Mouse (Mus musculus) adrenal gland (tissue): ENCODE measurements at regions not wholly inside any gene's neighbourhood (a gene's known extent, or its start where the extent isn't known, plus 50 kb on each side); places are given as distances from the start of the nearest gene placed in this dataset.

ENCODE experiments used
- intact Hi-C: fragments of 180-260 bp; cut with DNase I; formaldehyde crosslinking; loops from one replicate; pipeline ENCODE4 v1.15.1; 2025

DNA sequence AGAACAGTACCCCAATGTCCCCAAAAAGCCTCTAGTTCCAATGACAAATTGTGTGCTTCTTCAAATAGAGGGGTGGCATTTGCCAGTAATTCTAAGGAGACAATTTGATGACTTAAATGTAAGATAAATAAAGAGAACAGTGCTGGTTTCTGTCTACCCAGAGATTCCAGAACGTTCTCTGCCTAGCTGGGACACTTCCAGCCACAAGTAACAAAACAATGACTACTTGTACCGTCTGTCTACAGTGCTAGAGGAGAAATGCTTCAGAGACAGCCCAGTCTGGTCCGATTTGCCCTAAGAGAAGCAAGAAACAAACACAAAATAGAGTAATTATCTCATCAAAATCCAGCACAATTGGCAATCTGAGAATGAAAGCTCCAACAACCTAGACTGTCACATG, 164.9 kb upstream of the Cdh5 start:
- intact Hi-C loops = no loop called here

DNA sequence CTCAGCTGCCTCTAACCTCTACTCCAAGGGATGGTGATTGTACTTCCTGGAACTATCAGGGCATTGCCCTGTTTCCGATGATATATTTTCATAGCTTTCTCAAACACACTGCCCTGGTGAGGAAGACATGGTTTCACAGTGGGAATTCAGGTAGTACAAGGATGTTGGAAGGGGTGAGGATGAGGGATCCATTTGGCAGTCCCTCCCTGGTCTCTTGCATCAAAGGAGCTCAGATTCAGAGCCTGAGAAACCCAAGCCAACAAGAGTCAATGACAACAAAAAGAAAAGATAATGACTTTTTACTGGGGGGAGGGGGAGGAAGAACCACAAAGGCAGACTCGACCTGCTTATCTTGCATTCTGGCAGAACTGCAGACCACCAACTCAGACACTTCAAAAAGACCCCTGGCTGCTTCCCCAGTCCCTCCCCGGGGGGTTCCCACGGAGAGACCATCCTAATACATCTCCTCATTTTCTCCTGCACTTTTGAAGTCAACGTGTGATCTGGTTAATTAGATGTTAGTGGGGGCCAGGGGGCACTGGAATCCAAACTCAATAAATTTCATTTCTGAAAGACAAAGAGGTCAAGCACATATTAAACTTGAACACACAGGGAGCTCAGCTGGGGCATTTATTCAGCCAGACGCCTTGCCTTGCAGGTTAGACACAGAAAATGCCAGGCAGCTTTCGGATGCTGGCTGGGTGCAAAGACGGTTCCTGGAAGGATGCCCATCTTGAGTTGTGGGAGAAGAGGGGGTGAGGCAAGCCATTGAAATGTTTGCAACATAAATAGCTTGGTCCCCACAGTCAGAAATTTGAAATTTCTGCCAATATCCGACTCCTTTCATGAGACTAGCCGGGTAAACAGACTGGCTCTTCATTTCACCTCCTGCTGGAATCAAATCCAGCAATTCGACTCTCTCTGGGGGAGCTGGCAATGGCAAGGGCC, 162.9 kb upstream of the Cdh5 start:
- intact Hi-C loops = no loop called here

DNA sequence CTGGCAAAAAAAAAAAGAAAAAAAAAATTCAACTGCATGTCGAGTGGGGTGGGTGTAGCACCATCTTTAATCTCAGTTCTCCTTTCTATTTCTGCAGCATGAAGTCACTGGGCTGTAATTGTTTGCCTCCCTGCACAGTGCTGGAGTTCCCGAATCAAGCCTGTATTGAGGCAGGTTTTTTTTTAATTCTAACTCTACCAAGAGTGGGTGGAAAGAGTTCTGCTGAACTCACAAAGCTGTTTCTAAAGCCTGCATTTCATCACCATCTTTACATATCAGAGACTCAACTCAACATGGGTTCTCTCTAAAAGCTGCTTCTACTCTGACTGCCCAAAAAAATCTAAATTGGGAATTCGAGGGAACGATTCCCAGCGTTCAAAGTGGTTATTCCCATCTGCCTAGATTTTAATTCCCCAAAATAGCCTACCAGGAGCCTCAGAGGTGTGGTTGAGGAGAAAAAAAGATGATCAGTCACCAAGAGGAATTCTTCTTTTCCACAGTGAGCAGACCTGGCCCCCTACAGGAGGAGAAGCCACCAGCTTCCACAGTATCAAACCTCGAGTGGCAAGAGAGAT, 160.4 kb upstream of the Cdh5 start:
- intact Hi-C loops = no loop called here

DNA sequence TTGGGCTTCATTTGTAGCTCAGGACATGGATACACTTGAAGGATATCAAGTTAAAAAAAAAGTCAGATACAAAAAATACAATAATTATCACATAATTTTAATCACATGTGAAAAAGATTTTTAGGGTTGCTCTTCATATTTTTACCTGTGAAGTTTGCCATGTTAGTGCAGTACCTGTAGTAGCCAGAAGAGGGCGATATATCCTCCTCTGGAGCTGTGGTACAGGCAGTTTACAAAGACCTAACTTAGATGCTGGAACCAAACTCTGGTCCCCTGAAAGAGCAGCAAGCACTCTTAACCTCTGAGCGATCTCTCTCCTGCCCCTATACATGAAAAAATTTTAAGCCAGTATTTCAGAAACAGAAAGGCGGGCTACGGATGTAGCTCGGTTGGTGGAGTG, 153.0 kb upstream of the Cdh5 start:
- intact Hi-C loops = no loop called here

DNA sequence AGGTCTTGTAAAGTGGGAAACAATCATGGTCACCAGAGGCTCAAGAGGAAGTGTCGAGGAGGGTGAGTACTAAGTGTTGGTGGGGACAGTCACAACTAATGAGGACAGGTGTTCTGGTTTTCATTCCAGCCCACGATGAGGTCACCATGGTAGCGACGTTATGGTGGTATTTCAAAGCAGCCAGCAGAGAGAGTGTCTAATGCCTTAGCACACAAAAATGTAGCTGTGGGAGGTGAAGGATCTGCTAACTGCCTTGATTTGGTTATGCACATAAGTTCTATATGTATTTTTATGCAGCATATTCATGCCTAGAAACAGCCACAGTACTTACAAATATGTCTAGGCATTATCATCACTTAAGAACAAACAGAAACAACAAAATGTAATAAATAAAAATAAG, 151.0 kb upstream of the Cdh5 start:
- intact Hi-C loops = no loop called here

DNA sequence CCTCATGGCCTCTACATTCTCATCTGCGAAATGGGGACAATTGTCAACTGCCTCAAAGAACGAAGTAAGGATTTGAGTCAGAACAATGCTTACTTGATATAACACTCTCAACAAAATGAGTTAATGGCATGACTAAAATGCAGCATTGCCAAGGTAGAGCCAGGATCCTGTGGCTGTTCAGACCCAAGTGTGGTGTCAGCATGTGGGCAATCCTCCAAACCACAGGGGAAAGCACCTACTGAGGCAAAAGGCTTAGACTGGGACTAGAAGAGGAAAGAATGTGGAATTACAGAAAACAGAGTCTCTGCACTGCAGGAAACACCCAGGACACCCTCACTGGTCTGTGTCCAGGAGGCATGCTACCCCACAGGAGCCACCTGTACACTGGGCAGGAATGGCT, 147.8 kb upstream of the Cdh5 start:
- intact Hi-C loops = no loop called here

DNA sequence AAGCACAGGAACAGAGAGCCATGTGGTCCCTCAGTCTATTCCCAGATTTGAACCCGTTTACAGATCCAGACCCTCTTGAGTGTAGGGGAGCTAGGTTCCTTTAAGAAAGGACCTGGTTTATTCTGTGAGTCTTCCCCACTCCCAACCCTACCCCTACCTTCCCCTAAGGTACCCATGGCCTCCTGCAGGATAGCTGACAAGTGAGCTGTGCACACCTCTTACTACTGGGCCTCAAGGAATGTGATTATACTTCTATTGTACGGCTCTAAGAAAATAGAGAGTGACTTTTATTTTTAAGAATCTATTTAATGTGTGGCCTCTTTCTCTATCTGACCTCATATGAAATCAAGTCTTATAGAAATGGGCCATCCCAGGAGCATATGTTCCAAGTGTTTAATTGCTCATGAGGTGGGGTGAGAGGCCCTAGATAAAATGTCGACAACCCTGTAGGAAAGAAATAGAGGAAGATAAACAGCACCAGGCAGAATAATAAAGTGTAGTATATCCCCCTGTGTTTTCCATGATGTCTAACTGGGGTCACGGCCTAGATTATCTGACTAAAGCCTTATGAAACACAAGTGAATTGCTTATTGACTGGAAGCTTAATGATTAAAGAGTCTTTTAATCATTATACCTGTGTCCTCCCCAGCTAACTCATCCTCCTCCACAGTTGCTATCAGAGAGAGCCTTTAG, 145.7 kb upstream of the Cdh5 start:
- intact Hi-C loops = loop anchor here (5.0 kb wide), 1 partner anchor 72 kb away; no protein-coding TSS in a partner anchor

DNA sequence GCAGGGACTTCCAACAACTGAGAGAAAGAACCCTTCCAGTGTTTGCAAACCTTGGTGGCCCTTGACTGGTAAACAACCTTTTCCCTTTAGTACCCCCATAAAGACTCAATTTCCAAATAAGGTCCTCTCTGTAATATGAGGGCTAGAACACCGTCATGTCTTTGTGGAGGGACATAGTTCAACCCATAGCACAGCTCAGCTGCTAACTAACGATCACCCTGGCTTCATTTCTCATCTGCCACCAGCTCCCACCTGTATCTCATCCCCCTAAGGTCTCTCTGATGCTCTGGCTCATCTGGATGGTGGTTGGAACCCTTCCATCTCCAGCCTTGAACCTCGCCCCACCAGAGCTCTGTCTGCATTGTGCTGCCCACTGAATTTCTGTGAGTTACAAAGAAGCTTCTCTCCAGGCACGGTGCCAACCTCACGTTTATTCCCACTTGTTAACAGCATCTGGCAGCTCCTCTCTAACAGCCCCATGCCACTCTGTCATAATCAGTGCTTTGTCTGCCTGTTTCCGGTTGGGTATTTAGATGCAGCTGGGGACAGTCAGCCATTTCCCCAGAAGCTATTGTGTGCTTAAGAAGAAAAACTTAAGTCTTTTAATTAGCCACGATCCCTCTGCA, 137.0 kb upstream of the Cdh5 start:
- intact Hi-C loops = no loop called here

DNA sequence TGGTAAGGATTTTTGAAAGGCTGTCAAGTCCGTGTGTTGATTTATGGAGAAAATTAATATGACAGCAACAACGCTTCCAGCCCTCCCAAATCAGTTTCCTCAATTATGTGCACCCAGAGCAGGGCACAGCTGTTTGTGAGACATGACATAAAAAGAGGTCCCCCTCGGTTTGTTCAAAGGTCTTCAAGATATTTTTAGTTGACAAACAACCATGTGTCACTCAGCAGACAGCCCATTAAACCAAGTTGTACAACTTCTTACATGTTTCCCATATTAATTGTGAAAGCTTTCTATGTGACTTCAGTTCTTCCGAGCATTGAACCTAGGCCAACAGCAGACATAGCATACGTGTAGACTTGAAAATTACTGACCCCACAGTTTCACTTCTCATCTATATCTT, 131.5 kb upstream of the Cdh5 start:
- intact Hi-C loops = no loop called here

DNA sequence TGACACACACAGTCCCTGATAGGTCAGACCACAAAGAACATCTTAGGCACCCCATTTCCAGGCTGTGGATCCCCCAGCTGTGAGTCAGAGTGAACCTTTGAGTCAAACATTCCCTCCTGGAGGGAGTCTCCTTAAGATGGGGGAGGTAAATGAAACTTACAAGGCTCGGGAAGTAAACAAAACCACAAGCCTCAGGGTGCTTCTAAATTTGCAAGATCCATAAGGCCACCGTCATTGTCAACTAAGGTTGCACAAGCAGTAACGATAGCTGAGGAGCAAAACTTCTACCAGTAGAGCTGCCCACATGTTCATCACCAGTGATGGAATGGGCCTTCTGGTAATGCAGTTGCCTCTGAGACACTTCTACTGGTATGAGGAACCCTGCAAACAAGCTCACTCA, 130.9 kb upstream of the Cdh5 start:
- intact Hi-C loops = no loop called here

DNA sequence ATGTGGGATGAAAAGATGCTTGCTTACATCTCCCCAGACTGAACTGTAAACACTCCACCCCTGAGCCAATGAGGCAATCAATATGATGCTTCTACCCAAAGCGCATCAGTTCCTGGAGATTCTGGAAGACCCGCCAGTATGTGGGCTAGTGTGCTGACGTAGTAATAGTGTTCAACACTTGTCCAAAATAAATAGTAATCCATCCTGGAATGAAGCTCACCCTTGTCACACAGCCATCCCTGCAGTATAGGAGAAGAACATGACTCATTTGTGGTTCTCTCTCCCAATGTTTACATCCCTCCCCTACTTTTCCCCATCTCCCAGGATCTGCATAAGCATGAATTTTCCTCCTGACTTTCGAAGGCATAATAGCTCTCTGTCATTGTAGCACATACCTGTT, 130.5 kb upstream of the Cdh5 start:
- intact Hi-C loops = no loop called here

DNA sequence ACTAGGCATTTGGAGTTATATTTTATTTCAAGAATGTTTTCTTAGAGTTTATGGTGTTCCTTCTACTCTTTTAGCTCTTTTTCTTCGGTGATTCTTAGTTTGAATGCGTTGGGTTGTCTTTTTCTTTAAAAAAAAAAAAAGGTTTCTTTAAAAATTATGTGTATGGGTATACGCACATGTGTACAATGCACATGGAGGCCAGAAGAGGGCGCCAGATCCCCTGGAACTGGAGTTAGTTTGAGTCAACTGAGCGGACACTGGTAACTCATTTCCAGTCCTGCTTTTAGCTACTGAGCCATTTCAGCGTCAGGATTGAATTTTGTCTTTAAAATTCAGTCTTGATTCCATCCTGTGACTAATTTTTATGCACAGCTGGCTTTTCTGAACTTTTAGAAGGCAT, 124.9 kb upstream of the Cdh5 start:
- intact Hi-C loops = no loop called here

DNA sequence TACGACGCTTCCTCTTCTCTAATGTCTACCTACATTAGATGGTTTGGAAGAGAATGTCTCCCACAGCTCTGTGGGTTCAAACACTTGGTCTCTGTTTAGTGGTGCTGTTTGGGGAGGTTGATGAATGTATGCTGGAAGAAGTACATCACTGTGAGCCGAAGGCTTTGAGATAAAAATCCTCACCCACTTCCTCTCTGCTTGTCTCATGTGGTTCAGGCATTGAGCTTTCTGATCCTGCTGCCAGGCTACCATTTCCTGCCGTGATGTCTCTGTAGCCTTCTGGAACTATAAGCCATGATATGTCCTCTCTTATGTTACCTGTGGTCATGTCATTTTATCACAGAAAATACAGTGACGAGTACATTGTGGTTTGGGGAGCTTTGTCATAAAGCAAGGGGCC, 122.5 kb upstream of the Cdh5 start:
- intact Hi-C loops = no loop called here

DNA sequence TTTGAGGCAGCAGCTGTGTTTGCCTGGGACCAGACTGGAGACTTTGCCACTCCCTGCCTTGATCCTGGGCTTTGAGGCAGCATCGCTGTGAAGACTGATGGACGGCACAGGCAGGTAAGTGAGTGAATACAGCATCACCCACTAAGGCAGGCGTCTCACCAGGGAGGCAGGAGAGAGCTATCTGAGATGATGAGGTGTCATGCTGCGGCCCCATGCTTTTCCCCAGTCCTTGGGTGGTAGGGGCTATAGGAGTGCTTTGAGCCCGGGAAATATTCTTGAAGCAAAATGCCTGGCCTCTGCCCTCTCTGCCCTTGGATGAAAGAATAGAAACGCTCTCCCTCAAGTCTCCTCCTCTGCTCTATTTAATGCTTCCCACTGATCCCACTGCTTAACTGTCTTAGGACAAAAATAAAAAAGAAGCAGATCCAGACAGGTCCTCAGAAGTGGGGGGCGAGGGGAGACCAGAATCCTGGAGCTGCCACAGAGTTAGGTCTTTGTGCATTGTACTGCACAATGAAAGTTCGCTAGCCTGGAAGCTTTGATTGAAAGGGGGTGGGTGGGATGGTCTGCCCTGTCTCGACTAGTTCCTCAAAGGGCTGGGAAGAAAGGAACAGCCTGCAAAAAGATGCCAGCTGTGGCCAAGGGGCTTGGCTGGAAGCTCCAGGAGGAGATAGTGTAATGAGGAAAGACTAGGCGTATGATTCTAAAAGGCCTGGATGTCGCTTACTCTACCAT, 117.4 kb upstream of the Cdh5 start:
- intact Hi-C loops = no loop called here

DNA sequence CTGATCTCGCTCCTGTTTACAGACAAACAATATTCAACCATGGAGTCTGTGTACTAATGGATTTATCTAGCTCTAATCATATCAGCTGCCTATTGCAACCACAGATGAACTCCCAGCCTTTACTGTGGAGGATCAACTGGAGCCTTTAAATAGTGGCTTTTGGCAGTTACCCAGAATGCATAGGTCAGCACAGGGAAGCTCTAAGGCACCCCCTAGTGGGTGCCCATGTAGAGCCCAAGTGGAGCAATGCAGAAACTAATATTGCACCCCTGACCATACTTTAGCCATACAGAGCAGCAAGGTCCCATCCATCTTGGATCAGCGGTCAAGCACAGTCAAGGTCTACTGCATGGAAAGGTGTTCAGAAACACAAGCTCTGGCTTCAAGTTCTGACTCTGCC, 115.8 kb upstream of the Cdh5 start:
- intact Hi-C loops = no loop called here

DNA sequence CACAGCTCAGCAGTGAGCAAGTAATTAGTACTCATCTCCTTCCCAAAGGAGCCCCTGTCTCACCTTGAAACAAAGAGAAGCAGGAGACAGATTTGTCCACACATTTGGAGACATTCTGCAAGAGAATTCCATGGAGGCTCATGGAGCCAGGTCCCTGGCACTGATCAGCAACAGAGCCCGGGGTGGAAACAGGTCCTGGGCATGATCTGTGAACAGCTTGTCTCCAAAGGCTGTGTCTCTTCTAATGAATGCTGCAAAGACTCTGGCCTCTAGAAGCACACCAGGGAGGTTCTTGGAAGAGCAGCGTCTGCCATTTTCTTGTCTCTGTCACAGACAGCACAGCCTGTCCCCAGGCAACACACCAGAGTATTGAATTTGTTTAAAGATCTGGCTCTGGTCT, 107.5 kb upstream of the Cdh5 start:
- intact Hi-C loops = no loop called here

DNA sequence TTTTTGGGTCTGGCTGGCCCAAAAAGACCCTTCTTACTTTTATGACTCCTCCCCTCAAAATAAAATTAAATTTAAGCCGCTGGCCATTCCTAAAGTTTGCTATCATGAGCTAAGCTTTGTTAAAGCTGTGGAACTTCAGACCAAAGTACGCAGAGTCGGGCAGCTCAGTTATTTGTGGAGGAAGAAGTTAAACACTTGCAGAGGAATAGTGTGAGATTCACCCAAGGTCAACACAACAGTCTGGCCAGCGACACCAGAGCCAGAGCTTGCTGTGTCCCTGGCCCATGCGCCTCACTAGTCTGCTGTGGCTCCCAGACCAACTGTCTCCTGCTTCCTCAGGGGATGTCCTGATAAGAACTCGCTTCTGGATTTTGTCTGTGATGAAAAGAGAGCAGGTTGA, 103.3 kb upstream of the Cdh5 start:
- intact Hi-C loops = no loop called here

DNA sequence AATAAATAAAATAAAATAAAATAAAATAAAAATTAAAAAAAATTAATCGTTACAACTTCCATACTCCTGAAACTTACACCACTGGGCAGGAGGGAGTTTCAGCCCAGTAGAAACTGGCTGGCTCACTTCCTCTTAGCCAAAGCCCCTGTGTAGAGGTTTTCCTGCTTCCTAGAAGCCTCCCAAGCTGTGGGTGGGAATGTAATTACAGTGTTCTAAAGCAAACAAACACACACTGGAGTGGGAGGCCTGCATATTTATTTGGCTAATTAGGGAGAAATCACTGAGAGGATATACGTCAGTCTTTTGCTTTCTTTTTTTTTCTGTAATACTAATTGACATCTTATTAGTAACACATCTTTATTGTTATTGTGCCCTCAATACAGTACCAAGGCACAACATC, 94.2 kb upstream of the Cdh5 start:
- intact Hi-C loops = no loop called here

DNA sequence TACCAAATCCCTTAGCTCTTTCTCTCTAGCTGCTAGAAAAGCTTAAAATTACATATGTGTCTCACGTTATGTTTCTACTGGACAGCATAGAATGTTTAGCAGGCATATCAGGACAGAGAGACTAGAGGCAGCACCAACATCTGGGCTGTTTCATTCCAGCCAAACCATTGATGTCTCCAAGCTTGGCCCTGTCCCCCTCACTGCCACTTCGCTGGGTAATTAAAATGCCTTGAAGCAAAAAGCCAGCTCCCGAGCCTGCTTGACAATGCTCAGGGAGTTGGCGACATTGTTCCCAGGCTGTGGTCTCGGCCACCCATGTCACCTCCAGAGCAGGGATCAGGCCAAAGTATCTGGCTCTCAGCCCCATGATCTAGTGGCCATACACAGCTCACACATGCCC, 92.7 kb upstream of the Cdh5 start:
- intact Hi-C loops = no loop called here

DNA sequence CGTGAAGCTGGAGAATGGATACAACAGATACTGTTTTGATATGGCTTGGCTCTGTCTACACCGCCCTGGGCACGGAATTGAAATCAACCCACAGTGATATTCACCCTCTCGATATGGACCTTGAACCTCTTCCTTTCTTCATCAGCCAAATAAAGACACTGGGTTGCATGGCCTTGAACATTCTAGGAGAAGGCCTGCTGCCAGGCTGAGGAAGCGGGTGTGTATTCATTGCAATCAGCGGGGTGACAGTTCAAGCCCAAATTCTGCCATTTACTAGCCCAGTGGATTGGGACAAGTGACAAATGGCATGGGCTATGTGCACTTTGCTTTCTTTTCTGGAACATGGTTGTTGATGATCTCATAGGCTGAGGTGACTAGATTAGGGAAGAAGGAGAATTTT, 92.1 kb upstream of the Cdh5 start:
- intact Hi-C loops = no loop called here

DNA sequence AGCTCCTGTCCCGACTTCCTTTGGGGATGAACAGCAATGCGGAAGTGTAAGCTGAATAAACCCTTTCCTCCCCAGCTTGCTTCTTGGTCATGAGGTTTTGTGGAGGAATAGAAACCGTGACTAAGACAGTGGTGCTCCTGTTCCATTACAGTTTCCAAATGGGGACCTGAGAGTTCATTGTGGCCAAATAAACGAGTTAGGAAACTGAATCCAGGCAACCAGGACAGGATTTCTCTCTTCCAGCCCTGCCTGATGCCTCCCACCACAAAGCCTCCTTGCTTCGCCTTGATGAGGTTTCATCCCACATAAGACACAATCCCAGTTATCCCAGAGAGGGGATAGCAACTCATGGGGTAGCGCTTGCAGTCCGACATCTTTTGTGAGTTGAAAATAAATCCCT, 79.2 kb upstream of the Cdh5 start:
- intact Hi-C loops = loop anchor here (10.0 kb wide), 1 partner anchor 1237 kb away; the partner anchor contains the start of gene Cdh11
